Mouse (Mus musculus) cerebellum, adult 2 months (tissue): ENCODE results near the gene Tnni3k.

Experiments
- CTCF ChIP-seq: fragments of 200-500 bp; IDR thresholded peaks from 2 replicates; pipeline ENCODE4 v1.5.1; 2011; ENCODE audit warnings: low read depth, mild to moderate bottlenecking, control low read depth, low read length, moderate library complexity, borderline replicate concordance; ENCODE audit not compliant: insufficient read depth
- POLR2A ChIP-seq: fragments of 200-500 bp; IDR thresholded peaks from 2 replicates; pipeline ENCODE4 v1.6.1; 2011; ENCODE audit warnings: low read length, control low read depth, borderline replicate concordance; ENCODE audit not compliant: insufficient read depth

DNA sequence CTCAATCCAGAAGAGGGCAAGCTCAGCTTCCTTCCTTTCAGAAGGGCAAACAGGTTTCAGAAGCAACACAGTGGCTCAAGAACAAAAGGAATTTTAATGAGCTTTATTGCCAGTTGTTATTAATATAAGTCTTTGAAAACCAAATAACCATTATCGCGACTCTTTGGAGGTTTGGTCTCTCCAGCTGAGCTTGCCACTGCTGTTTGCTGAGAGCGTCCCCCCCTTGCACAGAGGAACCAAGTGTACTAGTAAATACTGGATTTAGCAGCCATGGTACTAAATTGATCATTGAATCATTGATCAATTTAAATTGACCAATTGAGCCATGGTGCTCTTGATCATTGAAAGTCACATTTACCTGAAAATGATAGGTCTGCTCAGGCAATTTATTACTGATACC lies 202.9 kb downstream of the Tnni3k start:
- TF ChIP-seq CTCF (no peak), POLR2A (no peak)
